Mouse (Mus musculus) kidney, postnatal 25 days (tissue): Measurements from ENCODE around the gene Fam81b.

ENCODE experiments used
- DNase-seq, 2 experiments: peaks; one replicate each; pipeline ENCODE4 v3.0.0; 2021; ENCODE audit warnings: mixed read lengths in 2 of 2

The Fam81b gene

DNA sequence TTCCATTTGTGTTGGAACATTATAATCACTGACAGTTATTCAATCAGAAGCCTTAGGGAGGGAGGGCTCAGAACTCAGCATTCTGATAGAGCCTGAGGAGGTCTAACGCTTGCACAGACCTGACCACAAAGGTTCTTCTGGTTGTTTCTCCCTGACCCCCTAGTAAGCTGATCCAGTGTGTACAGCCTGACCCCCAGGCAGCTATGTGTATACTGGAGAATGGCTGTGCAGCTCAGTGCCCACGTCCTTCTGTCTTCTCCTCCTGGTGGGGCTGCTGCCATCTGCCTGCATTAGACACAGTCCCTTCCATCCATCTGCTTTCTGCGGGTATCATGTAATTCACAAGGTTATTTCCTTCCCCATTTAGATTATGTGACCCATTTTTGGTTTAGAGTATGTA lies 115.7 kb downstream of the Fam81b start:
- DNase-seq = no peak

DNA sequence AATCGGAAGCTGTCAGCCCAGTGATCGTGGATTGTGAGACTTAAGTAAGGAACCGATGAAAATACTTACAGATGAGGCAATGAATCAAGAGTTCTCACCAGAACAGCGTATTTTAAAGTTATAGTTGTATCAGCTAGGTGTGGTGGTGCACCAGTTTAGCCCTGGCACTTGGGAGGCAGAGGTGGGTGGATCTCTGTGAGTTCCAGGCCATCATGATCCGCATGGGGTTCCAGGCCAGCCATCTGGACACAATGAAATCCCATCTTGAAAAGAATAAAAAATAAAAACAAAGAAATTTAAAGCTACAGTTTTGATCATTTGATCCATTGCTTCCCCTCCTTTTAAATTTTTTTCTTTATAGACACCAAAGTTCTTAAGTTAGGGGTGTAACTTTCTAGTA lies 117.2 kb downstream of the Fam81b start:
- DNase-seq = no peak

DNA sequence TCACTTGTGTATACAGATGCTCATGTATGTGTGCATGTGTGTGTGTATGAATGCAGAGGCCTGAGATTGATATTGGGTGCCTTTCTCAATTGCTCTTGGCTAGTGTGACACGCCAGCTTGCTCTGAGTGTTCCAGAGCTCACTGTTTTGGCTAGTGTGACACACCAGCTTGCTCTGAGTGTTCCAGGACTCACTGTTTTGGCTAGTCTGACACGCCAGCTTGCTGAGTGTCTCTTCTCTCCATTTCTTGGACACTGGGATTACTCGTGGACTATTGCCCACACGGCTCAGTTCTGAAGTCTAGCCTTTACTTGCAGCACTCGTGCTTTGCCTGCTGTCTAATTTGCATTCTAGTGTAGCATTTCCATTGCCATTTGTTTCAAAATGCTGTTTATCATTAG lies 126.2 kb downstream of the Fam81b start:
- no peak for DNase-seq

DNA sequence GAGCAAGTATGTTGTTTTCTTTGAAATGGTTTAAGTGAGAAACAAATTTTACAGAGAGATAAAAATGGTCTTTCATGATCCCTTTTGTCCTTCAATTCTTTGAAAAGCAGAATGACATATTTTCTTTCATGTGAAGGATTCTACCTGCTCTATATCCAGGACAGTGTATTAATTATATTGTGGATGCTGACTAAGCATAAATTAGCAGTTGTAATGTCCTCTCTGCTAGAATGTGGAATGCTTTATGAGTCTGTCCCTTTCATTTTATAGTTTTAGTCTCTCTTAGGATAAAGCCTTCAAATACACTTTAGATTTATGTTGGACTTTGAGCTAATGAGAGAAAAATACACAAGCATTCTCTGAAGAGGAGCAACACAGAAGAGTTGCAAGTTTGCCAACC lies 130.6 kb downstream of the Fam81b start:
- DNase-seq = no peak

DNA sequence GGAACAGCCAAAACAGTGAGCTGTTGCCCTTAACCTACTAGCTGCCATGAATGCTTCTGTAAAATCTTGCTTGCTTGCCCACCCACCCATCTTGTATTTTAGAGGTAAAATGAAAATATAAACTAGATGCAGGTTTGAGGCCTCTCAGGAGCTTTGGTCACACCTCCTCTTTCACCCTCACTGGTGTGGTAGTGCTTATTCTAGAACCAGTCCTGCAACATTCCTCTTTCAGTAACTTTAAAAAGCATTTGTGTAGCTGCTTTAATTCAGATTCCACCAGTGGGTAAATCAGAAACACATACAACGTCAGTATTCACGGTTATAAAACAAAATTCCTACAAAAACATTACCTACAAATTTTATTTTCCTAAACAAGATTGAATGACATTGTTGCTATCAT lies 144.3 kb downstream of the Fam81b start:
- DNase-seq = no peak

DNA sequence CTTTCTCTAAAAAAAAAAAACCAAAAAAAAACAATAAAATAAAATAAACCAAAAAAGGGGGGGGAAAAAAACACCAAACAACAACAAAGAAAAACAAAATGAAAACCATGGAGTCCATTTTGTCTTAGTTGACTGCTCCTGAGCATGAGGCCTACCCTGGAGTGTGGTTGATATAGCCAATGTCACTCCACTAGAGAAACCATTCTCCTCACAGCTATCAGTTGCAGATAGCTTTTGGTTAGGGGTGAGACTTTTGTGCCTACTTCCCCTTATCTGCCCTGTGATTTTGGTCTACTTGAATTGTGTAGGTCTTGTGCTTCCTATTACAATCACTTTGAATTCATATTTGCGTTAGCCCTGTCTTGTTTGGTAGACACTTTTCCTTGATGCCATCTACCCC lies 147.4 kb downstream of the Fam81b start:
- DNase-seq = no peak

DNA sequence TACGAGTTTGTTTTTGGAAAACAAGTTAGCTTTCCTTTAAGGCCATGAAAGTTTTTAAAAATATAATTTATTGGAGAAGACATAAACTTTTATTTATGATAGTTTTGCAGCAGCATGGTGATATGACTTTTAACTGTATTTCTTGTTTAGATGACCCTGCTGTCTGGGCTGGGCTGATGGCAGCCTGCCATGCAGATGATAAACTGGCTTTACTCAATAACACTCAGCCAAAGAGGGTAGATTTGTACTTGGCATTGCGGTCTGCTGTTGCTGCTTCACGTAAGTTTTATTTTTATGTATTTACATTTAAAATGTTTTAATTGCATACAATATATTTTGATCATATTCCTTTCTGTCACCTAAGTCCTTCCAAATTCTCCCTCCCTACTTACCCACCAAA lies 147.8 kb downstream of the Fam81b start:
- DNase-seq = peak in 1 of 2 experiments; percentile 33
